Mouse (Mus musculus) brain, embryonic 14.5 days (tissue): Measurements from ENCODE around the gene Apom.

Experiments used
- CTCF ChIP-seq: fragments of 200-500 bp; IDR thresholded peaks from 2 replicates; pipeline ENCODE4 v1.5.1; 2012; ENCODE audit warnings: inconsistent platforms, mild to moderate bottlenecking, moderate library complexity, borderline replicate concordance; ENCODE audit not compliant: insufficient read depth, insufficient read length; ENCODE audit errors: extremely low read depth
- POLR2A ChIP-seq: fragments of 200-500 bp; IDR thresholded peaks from 2 replicates; pipeline ENCODE4 v1.6.1; 2012; ENCODE audit warnings: mild to moderate bottlenecking, inconsistent platforms, borderline replicate concordance; ENCODE audit not compliant: poor library complexity, insufficient read depth, insufficient read length, severe bottlenecking; ENCODE audit errors: extremely low read depth

DNA sequence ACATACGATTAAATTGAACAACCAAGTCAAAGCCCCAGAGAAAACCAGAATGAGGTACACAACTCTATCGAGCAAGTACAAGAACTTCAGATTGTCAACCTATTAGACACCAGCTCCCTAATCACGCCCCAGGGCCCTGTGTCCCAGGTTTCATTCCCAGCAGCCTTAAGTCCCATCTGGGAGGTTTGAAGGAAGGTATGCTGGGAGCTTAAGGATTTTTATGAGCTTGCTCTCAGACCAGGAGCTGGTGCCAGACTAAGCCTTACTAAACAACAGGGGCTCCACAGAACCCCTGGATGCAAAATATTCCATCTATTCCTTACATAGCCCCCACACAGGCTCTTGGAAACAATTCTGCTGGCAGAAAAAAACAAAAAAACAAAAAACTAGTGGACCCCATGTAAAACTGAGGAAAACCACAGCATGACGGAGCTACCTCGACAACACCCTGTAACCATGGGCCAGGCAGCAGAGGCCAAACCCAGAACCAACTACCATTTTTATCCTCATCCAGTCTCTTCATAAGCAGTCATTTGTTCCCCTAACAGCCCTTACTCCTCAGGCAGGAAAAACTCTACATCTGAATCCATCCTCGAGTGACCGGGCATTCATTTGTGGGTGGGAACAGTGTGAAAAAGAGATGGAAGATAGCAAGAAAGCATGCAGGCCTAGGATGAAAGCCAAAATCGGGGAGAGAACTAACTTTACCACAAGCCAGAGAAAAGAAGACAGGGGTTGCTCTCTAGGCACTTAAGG, 31.7 kb upstream of the Apom start:
- TF ChIP-seq CTCF: no peak
- no peak for TF ChIP-seq POLR2A
